Mouse (Mus musculus): ENCODE data around the gene Ccdc155.
"Not testable (repeated sequence)": the region's sequence is repeated elsewhere in the genome, so short reads cannot be mapped to it uniquely, and the experiment has no call there.

Gene Ccdc155

DNA sequence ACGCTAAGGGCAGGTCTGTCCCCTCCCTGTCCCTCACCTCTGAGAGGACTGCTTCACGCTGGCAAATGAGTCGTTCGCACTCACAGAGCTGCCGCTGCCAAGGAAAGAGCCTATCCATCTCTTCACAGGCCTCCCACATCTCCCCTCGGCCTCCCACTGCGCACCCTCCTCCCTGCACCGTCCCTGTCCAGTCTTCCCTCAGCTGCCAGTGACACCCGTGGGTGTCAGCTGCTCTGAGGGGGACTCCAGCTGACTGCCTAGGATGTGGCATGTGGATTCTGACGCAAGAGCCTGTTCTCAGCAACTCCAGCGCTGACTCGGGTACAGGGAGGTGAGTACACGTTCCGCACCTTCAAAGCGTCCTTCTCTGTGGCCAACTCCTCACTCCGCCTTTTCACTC is 15.1 kb downstream of the Ccdc155 start:
- DNase-seq, result no peak

- no peak for DNase-seq
Measured at GRCm38 (mm10) chr7:45185921-45186320, 18.8 kb downstream of the Ccdc155 start.

- no peak for DNase-seq
Measured at GRCm38 (mm10) chr7:45183672-45184071, 21.0 kb downstream of the Ccdc155 start.

GRCm38 (mm10) chr7:45182606-45183005 is 22.1 kb downstream of the Ccdc155 start:
- no peak for DNase-seq

DNA sequence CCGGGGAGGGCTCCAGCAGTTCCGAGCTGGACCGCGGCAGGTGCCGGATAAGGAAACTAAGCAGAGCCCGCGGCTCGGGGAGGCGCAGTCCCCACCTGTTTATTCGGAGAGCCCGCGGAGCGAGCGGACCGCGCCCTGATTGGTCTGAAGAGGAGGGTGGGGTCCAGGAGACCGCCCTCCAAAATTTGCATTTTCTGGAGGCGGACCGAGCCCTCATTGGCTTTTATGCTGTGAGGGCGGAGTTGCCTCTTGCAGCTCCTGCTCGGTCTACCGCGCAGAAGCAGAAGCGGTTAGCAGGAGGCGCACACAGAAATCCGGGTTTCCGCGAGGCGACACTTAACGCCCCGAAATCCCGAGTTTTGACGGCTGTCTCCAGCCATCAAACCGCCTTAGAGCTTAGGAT is 22.5 kb downstream of the Ccdc155 start:
- DNase-seq, result peak; percentile 82

- no peak for DNase-seq
Measured at GRCm38 (mm10) chr7:45181540-45181939, 23.2 kb downstream of the Ccdc155 start.

- no peak for DNase-seq
Measured at GRCm38 (mm10) chr7:45180896-45181477, 23.7 kb downstream of the Ccdc155 start, which contains the start of gene Pth2. Pth2 (plus strand) TSS chr7:45180995.

DNA sequence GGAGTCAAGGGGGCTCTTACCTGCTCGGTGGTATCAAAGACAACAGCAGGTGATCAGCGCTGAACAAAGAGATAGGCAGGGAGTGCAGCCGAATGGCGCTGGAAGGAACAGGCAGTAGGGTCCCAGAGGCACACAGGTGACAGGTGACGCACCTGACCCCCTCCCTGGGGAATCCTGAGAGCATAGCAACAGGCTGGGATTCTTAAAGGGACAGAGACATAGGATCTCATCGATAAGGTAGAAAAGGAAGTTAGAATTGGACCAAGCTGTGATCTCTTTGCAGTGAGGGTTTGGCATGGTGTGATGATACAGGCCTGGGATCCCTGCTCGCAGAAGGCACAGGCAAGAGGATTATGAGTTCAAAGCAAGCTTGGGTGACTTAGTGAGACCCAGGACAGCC is 25.2 kb downstream of the Ccdc155 start, which contains the start of gene Gfy:
Gfy (minus strand) TSS at position 101 of the 400 bp plus-strand sequence.
- DNase-seq, result no peak

GRCm38 (mm10) chr7:45178550-45178949 is 26.1 kb downstream of the Ccdc155 start:
- no peak for DNase-seq

DNA sequence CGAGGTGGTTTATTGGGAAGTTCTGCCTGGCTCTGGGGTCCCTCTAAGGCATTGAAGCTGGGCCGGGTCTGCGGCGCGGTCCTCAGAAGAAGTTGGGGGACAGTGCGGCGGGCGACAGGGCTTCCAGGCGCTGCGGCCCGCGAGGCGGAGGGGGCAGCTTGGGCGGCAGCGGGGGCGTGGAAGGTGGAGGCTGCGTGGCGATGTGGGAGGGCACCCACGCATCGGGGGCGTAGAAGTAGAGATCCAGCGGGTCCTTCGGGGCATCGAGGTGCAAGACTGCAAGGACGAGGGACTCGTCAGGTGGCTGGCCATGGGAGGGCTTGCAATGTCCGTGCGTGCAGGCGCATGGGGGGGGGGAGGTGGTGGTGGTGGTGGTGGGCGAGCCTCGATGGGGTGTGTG is 28.3 kb downstream of the Ccdc155 start:
- DNase-seq, result no peak

GRCm38 (mm10) chr7:45175929-45176328 is 28.8 kb downstream of the Ccdc155 start:
- DNase-seq, result no peak

- DNase-seq, result no peak
Measured at GRCm38 (mm10) chr7:45175398-45175797, 29.3 kb downstream of the Ccdc155 start.

- no peak for DNase-seq
Measured at GRCm38 (mm10) chr7:45174567-45175280, 30.0 kb downstream of the Ccdc155 start.

GRCm38 (mm10) chr7:45173772-45174171 is 30.9 kb downstream of the Ccdc155 start:
- DNase-seq, result not testable (repeated sequence)

DNA sequence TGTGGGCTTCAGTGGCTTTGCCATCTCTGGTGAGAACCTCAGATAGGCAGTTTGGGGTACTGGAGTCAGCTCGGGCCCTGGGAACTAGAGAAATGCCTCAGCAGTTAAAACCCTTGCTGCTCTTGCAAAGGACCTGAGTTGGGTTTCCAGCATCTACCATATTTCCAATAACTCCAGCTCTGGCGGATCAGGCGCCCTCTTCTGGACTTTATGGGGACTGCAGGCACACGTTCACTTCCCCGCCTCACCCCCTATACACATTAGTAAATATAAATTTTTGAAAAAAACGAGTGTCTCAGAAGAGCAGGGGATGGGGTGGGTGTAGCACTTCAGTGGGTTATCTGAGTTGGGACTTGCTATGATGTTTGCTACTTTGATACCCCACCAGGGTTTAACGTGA is 31.7 kb downstream of the Ccdc155 start:
- DNase-seq, result no peak

- DNase-seq, result no peak
Measured at GRCm38 (mm10) chr7:45169495-45169894, 35.2 kb downstream of the Ccdc155 start.

DNA sequence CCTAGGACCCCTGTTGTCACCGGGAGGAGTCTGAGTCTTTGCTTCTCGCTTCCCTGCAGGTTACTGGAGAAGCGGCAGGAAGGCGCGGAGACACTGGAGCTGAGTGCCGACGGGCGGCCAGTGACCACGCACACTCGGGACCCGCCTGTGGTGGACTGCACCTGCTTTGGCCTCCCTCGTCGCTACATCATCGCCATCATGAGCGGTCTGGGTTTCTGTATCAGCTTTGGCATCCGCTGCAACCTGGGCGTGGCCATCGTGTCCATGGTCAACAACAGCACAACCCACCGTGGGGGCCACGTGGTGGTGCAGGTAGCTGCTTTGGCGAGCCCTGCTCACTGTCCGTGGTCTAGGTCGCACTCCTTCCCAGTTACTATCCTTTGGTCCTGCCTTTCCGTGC is 36.0 kb downstream of the Ccdc155 start:
- no peak for DNase-seq

DNA sequence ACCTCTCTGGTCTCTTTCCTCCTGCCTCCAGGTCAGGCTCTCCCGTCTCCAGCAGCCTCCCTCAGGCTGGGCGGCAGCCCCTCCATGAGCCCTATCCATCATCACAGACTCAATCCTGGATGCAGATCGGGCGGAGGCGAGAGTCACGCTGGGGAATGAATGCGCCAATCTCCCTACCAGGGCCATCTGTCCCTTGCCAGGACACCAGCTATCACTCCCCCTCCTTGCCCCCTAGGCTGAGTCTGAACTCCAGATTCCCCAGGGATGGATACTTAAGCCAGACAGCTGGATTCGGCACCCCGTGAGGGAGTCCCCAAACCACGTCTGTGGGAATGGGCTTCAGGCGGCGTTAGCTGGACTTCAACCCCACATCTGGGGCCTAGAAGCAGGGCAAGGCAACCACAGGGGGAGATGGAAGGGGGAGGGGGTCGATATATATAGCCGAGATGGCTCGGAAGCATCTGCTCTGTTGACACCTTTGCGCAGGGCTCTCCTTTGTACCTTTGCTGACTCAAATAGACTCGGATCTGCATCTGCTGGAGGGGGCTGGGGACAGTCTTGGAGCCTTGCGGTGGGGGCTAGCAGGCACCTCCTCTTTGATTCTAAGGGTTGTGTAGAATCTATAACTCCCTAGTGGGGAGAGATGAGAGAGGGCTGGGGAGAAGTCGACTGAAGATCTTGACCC is 36.8 kb downstream of the Ccdc155 start:
- DNase-seq, result no peak

DNA sequence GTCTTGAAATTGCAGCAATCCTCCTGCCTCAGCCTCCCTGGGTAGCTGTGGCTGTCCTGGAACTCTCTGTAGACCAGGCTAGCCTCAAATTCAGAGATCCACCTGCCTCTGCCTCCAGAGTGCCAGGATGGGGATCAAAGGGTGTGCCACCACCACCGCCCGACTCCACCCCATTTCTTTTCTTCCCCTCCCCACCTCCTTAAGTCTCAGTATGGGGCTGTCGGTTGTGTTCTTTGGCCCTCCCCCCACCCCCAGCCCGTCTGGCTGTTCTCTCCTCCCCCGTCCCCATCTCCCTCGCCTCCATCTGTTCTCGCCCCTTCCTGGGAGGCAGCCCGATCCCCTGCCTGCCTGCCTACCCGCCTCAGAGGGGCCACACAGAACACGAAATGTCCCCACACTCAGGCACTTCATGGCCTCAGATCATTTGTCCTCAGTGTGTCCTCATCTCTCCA is 37.7 kb downstream of the Ccdc155 start:
- DNase-seq, result no peak

GRCm38 (mm10) chr7:45165701-45166100 is 39.0 kb downstream of the Ccdc155 start:
- no peak for DNase-seq

GRCm38 (mm10) chr7:45164833-45165232 is 39.9 kb downstream of the Ccdc155 start:
- DNase-seq, result no peak

- no peak for DNase-seq
Measured at GRCm38 (mm10) chr7:45163735-45164490, 40.8 kb downstream of the Ccdc155 start, which contains the start of gene Slc17a7. Slc17a7 (plus strand) TSS chr7:45163949.
